Mouse (Mus musculus) lung, adult 2 months (tissue): ENCODE data around the gene Gm12569. TPM values are rescaled to one million over a fixed set of nuclear protein-coding genes. Genes with fewer than 3 reads are reported as not detected.

ENCODE experiments used
- DNase-seq: peaks from one replicate; pipeline ENCODE4 v3.0.0; 2022
- H3K4me1 ChIP-seq: fragments of 200-500 bp; 2 replicates; pipeline ENCODE4 v1.6.1; 2011; ENCODE audit warnings: low read length; ENCODE audit not compliant: control insufficient read depth, insufficient read depth
- H3K4me3 ChIP-seq: fragments of 200-500 bp; replicated peaks from 2 replicates; pipeline ENCODE3; 2011; ENCODE audit warnings: low read depth, mild to moderate bottlenecking, control low read depth, low read length; ENCODE audit errors: extremely low read depth
- CTCF ChIP-seq: fragments of 200-500 bp; IDR thresholded peaks from 2 replicates; pipeline ENCODE4 v1.5.1; 2011; ENCODE audit warnings: mild to moderate bottlenecking, low read length, control low read depth; ENCODE audit not compliant: insufficient read depth
- POLR2A ChIP-seq: fragments of 200-500 bp; IDR thresholded peaks from 2 replicates; pipeline ENCODE4 v1.6.1; 2011; ENCODE audit warnings: low read depth, mild to moderate bottlenecking, control low read depth, low read length, borderline replicate concordance; ENCODE audit errors: extremely low read depth
- WGBS: fragments of 180-500 bp; shearing (Covaris S2); methylation state at CpG from one replicate; pipeline ENCODE4 v1.1.7; 2018; 5-methylcytosine and 5-hydroxymethylcytosine counted together
- polyA plus RNA-seq: library from polyadenylated mRNA; depleted of rRNA; stranded (reverse); fragments of >200 nt; gene quantifications from 2 replicates; pipeline ENCODE4 v1.2.3, GENCODE M21; 2012; rRNA removed

Gm12569 gene
- polyA plus RNA-seq: not detected in 2 replicates

DNA sequence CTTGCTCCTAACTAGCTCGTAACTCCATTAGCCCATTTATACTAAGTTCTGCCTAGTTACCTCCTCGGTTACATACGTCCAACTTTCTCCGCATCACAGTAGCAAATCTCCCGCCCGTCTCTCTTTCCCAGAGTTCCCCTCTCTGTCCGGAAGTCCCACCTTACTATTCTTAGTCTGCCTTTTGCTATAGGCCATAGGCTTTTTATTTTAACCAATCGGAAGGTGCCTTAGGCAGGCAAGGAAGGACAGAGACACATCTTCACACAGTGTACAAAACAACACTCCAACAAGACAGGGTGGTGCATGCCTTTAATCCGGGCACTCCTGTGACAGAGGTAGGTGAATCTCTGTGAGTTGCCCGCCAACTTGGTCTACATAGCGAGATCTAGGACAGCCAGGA, at the start of gene Gm12569:
Gene Gm12569, plus strand, starts transcription at position 166 of the 400 bp plus-strand sequence.
- 95% methylated on average over 11 of the region's 11 CpGs for WGBS
- Histone ChIP-seq H3K4me1 (no peaks in the 10 kb centered on the region), H3K4me3 (no peak within 1 kb of the TSS)
- TF ChIP-seq CTCF (no peak), POLR2A (no peak)
- no peak for DNase-seq

GRCm38 (mm10) chr11:51202726-51203125, 17.5 kb upstream of the Gm12569 start:
- no peak for DNase-seq
- TF ChIP-seq POLR2A (no peak), CTCF (no peak)
- WGBS: 75% methylated on average over 5 of the region's 5 CpGs
- H3K4me3 ChIP-seq: no peak overlapping the region
- no peaks in the 10 kb centered on the region for H3K4me1 ChIP-seq

- Histone ChIP-seq H3K4me1 (no peaks in the 10 kb centered on the region), H3K4me3 (no peak overlapping the region)
- WGBS: 63% methylated on average over 3 of the region's 3 CpGs
- DNase-seq: no peak
- TF ChIP-seq POLR2A (no peak), CTCF (no peak)
Observed at GRCm38 (mm10) chr11:51207758-51208157, 12.5 kb upstream of the Gm12569 start.

GRCm38 (mm10) chr11:51211426-51211825, 8.8 kb upstream of the Gm12569 start:
- DNase-seq: no peak
- TF ChIP-seq POLR2A: no peak
- no peak for TF ChIP-seq CTCF
- WGBS: 85% methylated on average over 5 of the region's 5 CpGs
- Histone ChIP-seq H3K4me1 (no peaks in the 10 kb centered on the region), H3K4me3 (no peak overlapping the region)

- TF ChIP-seq CTCF: no peak
- no peak for TF ChIP-seq POLR2A
- 83% methylated on average over 7 of the region's 7 CpGs for WGBS
- Histone ChIP-seq H3K4me3 (no peak overlapping the region), H3K4me1 (no peaks in the 10 kb centered on the region)
- no peak for DNase-seq
Observed at GRCm38 (mm10) chr11:51214021-51214420, 6.3 kb upstream of the Gm12569 start.

- Histone ChIP-seq H3K4me1 (no peaks in the 10 kb centered on the region), H3K4me3 (no peak overlapping the region)
- TF ChIP-seq POLR2A (no peak), CTCF (no peak)
- DNase-seq: no peak
- 81% methylated on average over 12 of the region's 12 CpGs for WGBS
Observed at GRCm38 (mm10) chr11:51219396-51219980, 785 bp upstream of the Gm12569 start.

- no peak for TF ChIP-seq CTCF
- no peak for TF ChIP-seq POLR2A
- Histone ChIP-seq H3K4me1 (no peaks in the 10 kb centered on the region), H3K4me3 (no peak overlapping the region)
- DNase-seq: no peak
- WGBS: 81% methylated on average over 4 of the region's 4 CpGs
Observed at GRCm38 (mm10) chr11:51227104-51227503, 6.8 kb downstream of the Gm12569 start.

- 73% methylated on average over 9 of the region's 9 CpGs for WGBS
- DNase-seq: no peak
Observed at GRCm38 (mm10) chr11:51234626-51235025, 14.4 kb downstream of the Gm12569 start.

DNA sequence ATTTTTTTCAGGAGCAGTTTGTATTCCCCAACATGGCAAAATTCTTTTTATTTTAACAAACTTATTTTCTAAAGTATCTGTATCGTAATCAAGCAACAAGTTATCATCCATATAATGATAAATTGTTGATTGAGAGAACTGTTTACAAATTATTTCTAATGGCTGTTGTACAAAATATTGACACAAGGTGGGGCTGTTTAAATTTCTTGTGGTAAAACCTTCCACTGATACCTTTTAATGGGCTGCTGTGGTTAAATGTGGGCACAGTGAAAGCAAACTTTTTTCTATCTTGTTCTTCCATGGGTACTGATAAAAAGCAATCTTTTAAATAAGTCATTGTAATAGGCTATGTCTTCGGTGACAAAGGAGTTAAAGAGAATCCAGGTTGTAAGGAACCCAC, 22.6 kb downstream of the Gm12569 start:
- WGBS: 84% methylated on average over 2 of the region's 2 CpGs
- H3K4me1 ChIP-seq: no peaks in the 10 kb centered on the region
- no peak for DNase-seq
- no peak overlapping the region for H3K4me3 ChIP-seq
- TF ChIP-seq POLR2A (no peak), CTCF (no peak)

More at GRCm38 (mm10) chr11:51234626-51235025, 14.4 kb downstream of the Gm12569 start:
- no peak overlapping the region for H3K4me3 ChIP-seq
- H3K4me1 ChIP-seq: no peaks in the 10 kb centered on the region
- TF ChIP-seq POLR2A (no peak), CTCF (no peak)

DNA sequence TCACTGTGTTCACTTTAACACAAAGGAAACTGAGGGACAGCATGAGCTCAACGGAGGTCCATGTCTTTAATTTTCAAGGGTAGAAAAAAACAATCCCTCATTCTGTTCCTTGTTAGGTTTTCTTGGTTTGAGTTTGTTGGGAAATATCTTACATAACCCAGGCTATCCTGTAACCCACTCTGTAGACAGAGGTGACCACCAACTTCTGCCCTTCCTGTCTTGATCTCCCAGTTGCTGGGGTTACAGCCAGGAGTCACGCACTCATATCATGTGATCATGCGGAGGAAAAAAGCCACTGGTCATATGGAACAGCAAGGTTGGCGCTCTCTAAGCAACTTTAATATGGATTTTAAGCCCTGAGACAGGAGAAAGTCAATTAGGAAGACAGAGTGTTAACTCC, 36.7 kb downstream of the Gm12569 start:
- H3K4me3 ChIP-seq: no peak overlapping the region
- no peak for TF ChIP-seq CTCF
- TF ChIP-seq POLR2A: no peak
- DNase-seq: no peak
- WGBS: 85% methylated on average over 4 of the region's 4 CpGs
- H3K4me1 ChIP-seq: no peaks in the 10 kb centered on the region
